Mouse (Mus musculus) midbrain, embryonic 10.5 days (tissue): ENCODE measurements around the gene Trim30b. TPM values are rescaled to one million over a fixed set of nuclear protein-coding genes. Genes with fewer than 3 reads are reported as not detected.
A peak's percentile ranks its signal among the peaks of the same experiment; 100 is the strongest.
"Not testable (repeated sequence)": the region's sequence is repeated elsewhere in the genome, so short reads cannot be mapped to it uniquely, and the experiment has no call there.

Source experiments
- DNase-seq: peaks from one replicate; pipeline ENCODE4 v3.0.0-alpha.2; 2017; ENCODE audit warnings: low spot score
- H3K27ac ChIP-seq: fragments of 300-500 bp; sonication (generic); replicated peaks from 2 replicates; pipeline ENCODE4 v1.5.1; 2016; ENCODE audit warnings: mild to moderate bottlenecking
- H3K27me3 ChIP-seq: fragments of 300-500 bp; sonication (generic); 2 replicates; pipeline ENCODE4 v1.6.1; 2016; ENCODE audit warnings: low read depth, mild to moderate bottlenecking; ENCODE audit not compliant: poor library complexity, severe bottlenecking
- H3K36me3 ChIP-seq: fragments of 300-500 bp; sonication (generic); 2 replicates; pipeline ENCODE4 v1.6.1; 2016; ENCODE audit warnings: mild to moderate bottlenecking, moderate library complexity
- H3K4me1 ChIP-seq: fragments of 300-500 bp; sonication (generic); 2 replicates; pipeline ENCODE4 v1.6.1; 2016
- H3K4me3 ChIP-seq: fragments of 300-500 bp; sonication (generic); 2 replicates; pipeline ENCODE4 v1.5.1; 2016; ENCODE audit warnings: mild to moderate bottlenecking, moderate library complexity
- H3K9me3 ChIP-seq: fragments of 300-500 bp; sonication (generic); replicated peaks from 2 replicates; pipeline ENCODE4 v1.6.1; 2016; ENCODE audit warnings: mild to moderate bottlenecking
- whole genome bisulfite sequencing: fragments of 180-500 bp; shearing (Covaris S2); methylation state at CpG from one replicate; pipeline ENCODE4 v1.1.7; 2016; 5-methylcytosine and 5-hydroxymethylcytosine counted together
- polyA plus RNA-seq: library from polyadenylated mRNA; unstranded; fragments of >200 nt; fragmentation: Nextera tagmentation; extraction: Ambion mirVana; gene quantifications from 2 replicates; pipeline ENCODE4 v1.2.1, GENCODE M21; 2016

The Trim30b gene
- 0.25 TPM in 1 of 2 replicates, not detected in the other for polyA plus RNA-seq

DNA sequence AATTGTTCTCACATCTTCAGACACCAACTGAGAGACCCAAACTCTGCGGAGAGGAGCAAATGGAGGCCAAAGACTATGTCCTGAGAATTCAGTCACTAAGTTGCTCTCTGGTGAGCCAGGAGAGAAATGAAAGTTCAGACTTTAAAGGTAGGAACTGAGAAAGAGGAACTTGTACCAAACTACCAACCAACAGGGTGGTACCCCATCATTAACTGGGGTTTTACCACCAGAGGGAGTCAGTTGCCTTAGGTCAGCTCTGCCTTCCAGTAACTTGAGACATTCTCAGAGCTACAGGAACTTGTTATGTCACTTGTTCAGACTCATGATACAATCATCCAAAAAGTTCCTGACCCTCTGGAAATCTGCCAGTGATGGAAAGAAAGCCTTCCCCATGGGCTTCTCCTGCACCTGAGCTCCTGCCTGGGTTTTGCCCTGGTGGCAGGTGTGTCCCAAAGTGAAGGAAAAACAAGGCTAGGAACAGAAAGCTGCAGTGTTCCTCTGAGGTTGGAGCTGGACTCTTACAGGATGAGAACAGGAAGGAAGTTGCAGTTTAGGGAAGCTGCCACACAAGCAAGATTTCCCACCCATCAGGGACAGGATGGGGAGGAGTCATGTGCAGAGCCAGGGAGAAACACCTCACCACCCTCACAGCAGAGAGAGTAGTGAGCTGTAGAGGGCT, at the start of gene Trim30b:
Gene Trim30b, minus strand, starts transcription at position 149 of the 679 bp plus-strand sequence.
- H3K4me3 ChIP-seq = no peak within 1 kb of the TSS
- no peaks in the 10 kb centered on the region for H3K4me1 ChIP-seq
- WGBS = 80% methylated on average over 1 of the region's 1 CpGs
- H3K27me3 ChIP-seq = no peaks in the 10 kb centered on the region
- no peaks in the 10 kb centered on the region for H3K36me3 ChIP-seq
- no peak within 1 kb of the TSS for H3K27ac ChIP-seq
- no peaks in the 10 kb centered on the region for H3K9me3 ChIP-seq
- no peak for DNase-seq

- Histone ChIP-seq H3K27me3 (no peaks in the 10 kb centered on the region), H3K9me3 (no peaks in the 10 kb centered on the region), H3K36me3 (no peaks in the 10 kb centered on the region), H3K4me1 (no peaks in the 10 kb centered on the region), H3K4me3 (no peak overlapping the region), H3K27ac (no peak overlapping the region)
- 95% methylated on average over 3 of the region's 3 CpGs for WGBS
- no peak for DNase-seq
Measured at GRCm38 (mm10) chr7:104404460-104404950, 34.8 kb upstream of the Trim30b start.

GRCm38 (mm10) chr7:104401140-104401539, 31.5 kb upstream of the Trim30b start:
- Histone ChIP-seq H3K9me3 (no peaks in the 10 kb centered on the region), H3K27ac (no peak overlapping the region), H3K4me3 (no peak overlapping the region), H3K27me3 (no peaks in the 10 kb centered on the region), H3K36me3 (no peaks in the 10 kb centered on the region), H3K4me1 (no peaks in the 10 kb centered on the region)
- no peak for DNase-seq

- H3K9me3 ChIP-seq = no peaks in the 10 kb centered on the region
- 75% methylated on average over 1 of the region's 1 CpGs for WGBS
Measured at GRCm38 (mm10) chr7:104400698-104401097, 31.0 kb upstream of the Trim30b start, which contains the start of gene Trim30c. Trim30c (minus strand) TSS chr7:104400837.

DNA sequence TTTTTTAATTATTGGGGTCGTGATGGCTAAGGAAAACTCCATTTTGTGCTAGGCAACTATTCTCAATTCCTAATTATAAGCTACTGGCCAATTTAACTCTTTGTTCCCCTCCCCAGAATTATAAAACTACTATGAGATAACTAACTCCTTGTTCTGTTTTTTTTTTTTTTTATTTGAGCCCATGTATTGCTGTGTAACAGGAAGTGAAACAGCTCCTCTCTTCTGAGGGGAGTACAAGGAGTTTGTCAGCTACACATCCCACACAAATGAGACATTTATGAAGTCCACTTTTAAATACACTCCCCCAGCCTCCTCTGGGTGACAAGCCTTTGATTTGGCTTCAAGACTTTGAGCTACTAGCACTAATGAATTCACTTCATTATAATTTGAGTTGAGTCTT, 28.8 kb upstream of the Trim30b start:
- Histone ChIP-seq H3K9me3 (no peaks in the 10 kb centered on the region), H3K36me3 (no peaks in the 10 kb centered on the region), H3K4me1 (no peaks in the 10 kb centered on the region), H3K4me3 (no peak overlapping the region), H3K27me3 (no peaks in the 10 kb centered on the region), H3K27ac (no peak overlapping the region)
- no peak for DNase-seq
- 92% methylated on average over 1 of the region's 1 CpGs for WGBS

More at GRCm38 (mm10) chr7:104400698-104401097, 31.0 kb upstream of the Trim30b start, which contains the start of gene Trim30c:
- Histone ChIP-seq H3K4me3 (no peak within 1 kb of the TSS), H3K36me3 (no peaks in the 10 kb centered on the region), H3K27ac (no peak within 1 kb of the TSS), H3K4me1 (no peaks in the 10 kb centered on the region), H3K27me3 (no peaks in the 10 kb centered on the region)
- no peak for DNase-seq

GRCm38 (mm10) chr7:104366339-104366738, 3.3 kb downstream of the Trim30b start:
- no peaks in the 10 kb centered on the region for H3K27me3 ChIP-seq
- no peak for DNase-seq
- no peaks in the 10 kb centered on the region for H3K4me1 ChIP-seq

GRCm38 (mm10) chr7:104353600-104353967, 16.1 kb downstream of the Trim30b start:
- no peak overlapping the region for H3K27ac ChIP-seq
- WGBS = 74% methylated on average over 2 of the region's 2 CpGs
- no peaks in the 10 kb centered on the region for H3K9me3 ChIP-seq
- H3K36me3 ChIP-seq = no peaks in the 10 kb centered on the region
- peak overlapping the region; percentile 47; the same call in 1 of the 2 replicates for H3K4me3 ChIP-seq
- no peak for DNase-seq
- H3K27me3 ChIP-seq = no peaks in the 10 kb centered on the region
- peaks cover 10% of the 10 kb centered on the region; the same call in 1 of the 2 replicates for H3K4me1 ChIP-seq

More at GRCm38 (mm10) chr7:104366339-104366738, 3.3 kb downstream of the Trim30b start:
- H3K4me3 ChIP-seq = no peak overlapping the region
- H3K36me3 ChIP-seq = no peaks in the 10 kb centered on the region
- H3K9me3 ChIP-seq = no peaks in the 10 kb centered on the region
- no peak overlapping the region for H3K27ac ChIP-seq

- Histone ChIP-seq H3K4me3 (peak within 1 kb of the TSS; percentile 47), H3K4me1 (peaks cover 10% of the 10 kb centered on the region; the same call in 1 of the 2 replicates), H3K36me3 (no peaks in the 10 kb centered on the region), H3K27me3 (no peaks in the 10 kb centered on the region), H3K27ac (peak within 1 kb of the TSS; percentile 55; the same call in 1 of the 2 replicates), H3K9me3 (no peaks in the 10 kb centered on the region)
- 8% methylated on average over 14 of the region's 14 CpGs for WGBS
- peak; percentile 48 for DNase-seq
Measured at GRCm38 (mm10) chr7:104352717-104353599, 16.7 kb downstream of the Trim30b start, which contains the start of gene Trim12c. Trim12c (minus strand) TSS chr7:104353362.

DNA sequence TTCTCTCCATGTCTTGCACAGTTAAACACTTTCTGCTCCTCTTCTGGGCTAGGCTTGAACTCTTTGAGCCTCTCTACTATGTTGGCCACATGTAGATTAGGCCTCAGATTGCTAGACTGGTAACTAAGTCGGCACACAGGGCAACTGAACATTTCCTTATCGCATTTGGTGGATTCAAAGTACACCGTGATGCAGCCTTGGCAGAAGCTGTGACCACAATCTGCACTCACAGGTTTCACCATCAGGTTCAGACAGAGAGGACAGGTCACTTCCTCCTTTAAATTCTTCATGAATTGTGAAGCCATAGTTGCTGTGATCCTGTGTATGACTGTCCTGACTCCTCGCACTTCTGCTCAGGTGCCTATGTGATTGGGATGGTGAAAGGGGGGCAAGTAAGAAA, 21.6 kb downstream of the Trim30b start:
- WGBS = 88% methylated on average over 4 of the region's 4 CpGs
- H3K27ac ChIP-seq = not testable (repeated sequence)

GRCm38 (mm10) chr7:104340744-104341143, 28.9 kb downstream of the Trim30b start:
- H3K27me3 ChIP-seq, H3K4me3 ChIP-seq, DNase-seq, H3K9me3 ChIP-seq, H3K4me1 ChIP-seq, H3K36me3 ChIP-seq, H3K27ac ChIP-seq: not testable (repeated sequence)
- WGBS = 89% methylated on average over 4 of the region's 4 CpGs

More for the DNA sequence above, 21.6 kb downstream of the Trim30b start:
- not testable (repeated sequence) for H3K27me3 ChIP-seq, H3K4me1 ChIP-seq, H3K36me3 ChIP-seq, H3K9me3 ChIP-seq, H3K4me3 ChIP-seq, DNase-seq

DNA sequence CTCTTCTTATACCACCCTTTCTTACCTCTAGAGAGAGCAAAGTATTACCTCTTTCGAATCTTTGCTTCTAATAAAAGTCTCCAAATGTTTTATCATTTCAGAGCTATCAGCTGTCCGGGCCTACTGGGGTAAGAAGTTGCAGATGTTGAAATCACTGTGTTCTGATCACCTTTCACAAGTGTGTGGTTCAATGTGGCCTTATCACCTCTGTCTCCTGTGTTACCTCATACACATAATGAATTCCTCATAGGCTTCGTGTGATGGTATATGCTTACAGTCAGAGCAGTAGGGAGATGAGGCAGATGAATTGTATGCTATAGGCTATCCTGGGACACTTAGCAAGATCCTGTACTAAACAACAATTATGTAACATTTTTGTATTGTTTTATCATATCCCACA, 34.1 kb downstream of the Trim30b start:
- not testable (repeated sequence) for DNase-seq, H3K27ac ChIP-seq, H3K9me3 ChIP-seq, H3K4me1 ChIP-seq, H3K4me3 ChIP-seq, H3K27me3 ChIP-seq, H3K36me3 ChIP-seq
- 93% methylated on average over 3 of the region's 3 CpGs for WGBS

GRCm38 (mm10) chr7:104329171-104329570, 40.5 kb downstream of the Trim30b start, which contains the start of gene Trim34b:
Trim34b (plus strand) TSS chr7:104329471.
- not testable (repeated sequence) for DNase-seq

More at GRCm38 (mm10) chr7:104329171-104329570, 40.5 kb downstream of the Trim30b start, which contains the start of gene Trim34b:
- H3K4me3 ChIP-seq, H3K27ac ChIP-seq, H3K27me3 ChIP-seq, H3K9me3 ChIP-seq, H3K36me3 ChIP-seq, H3K4me1 ChIP-seq: not testable (repeated sequence)
- WGBS = 94% methylated on average over 2 of the region's 2 CpGs
